Comparison of ENCODE assay signal across 15 mouse cellular contexts in the genomic region with DNA sequence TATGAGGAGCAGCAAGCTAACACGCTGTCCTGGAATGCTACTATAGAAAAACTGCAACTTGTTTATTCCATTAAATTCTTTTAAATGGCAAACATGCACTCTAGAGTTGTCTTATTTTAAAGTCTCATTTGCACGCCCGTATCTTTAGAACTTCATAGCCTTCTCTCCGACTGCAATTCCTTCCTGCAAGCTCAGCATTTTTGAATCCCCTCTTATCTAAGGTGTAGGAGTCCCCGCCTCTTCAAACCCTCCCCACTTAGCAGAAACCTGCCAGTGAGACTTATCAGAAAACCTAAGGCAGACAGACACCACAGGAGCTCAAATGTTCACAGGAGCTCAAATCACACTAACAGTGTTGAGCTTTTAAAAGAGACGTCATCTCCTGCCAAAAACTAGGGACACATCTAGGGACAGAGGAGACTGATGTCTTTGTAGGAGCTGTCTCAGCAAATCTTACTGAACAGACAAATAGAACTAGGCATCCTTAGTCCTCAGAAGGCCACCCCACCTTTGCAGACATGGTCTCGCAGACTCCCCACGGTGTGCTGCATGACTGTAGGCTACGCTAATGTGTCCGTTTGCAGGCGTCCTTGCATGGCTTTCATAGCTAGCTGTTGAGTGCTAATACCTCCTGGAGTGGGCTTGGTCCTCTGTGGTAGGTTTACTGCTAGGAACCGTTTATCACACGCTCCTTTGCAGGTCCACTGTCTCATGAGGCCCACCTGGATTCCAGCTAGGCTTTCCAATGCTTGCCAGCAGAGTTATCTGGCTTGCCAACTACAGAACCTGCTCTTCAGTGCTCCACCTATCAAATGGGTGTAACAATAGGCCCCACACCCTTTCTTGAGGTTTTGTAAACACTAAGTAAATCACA.
DNase-seq lines count a peak whose midpoint lies in the region; ATAC-seq and TF ChIP-seq lines count a peak whose summit lies in the region.
"Had no signal": no experiment of that assay in that cellular context is flagged by ENCODE, and none has a peak within 500 bp of the region (broad histone marks: within the 10 kb centered on the region; RNA-seq: fewer than 3 reads in every experiment).

No protein-coding gene starts in this region.

- H3K9me3 ChIP-seq in heart, embryonic 15.5 days (replicated peaks): no peaks in the 10 kb centered on the region
- H3K9me3 ChIP-seq in lung, embryonic 16.5 days (ENCODE audit: control insufficient read depth, low read length): no peaks in the 10 kb centered on the region
- H3K9me3 ChIP-seq: embryonic facial prominence, embryonic 15.5 days; forebrain, embryonic 13.5 days; liver, embryonic 15.5 days; midbrain, embryonic 12.5 days had no signal

- no peak for TF ChIP-seq CTCF in cortical plate, adult 2 months (IDR thresholded peaks at IDR 0.05; ENCODE audit: extremely low read depth, insufficient read depth, low read length)

- H3K27ac ChIP-seq in heart, embryonic 15.5 days: 0 out of 2 replicates have a peak overlapping the region, but pooled peaks have one; percentile 26
- no peak overlapping the region for H3K27ac ChIP-seq in lung, embryonic 16.5 days (ENCODE audit: low read length)
- 0 out of 2 replicates have a peak overlapping the region, but pooled peaks have one; percentile 2 for H3K27ac ChIP-seq in cortical plate, adult 2 months (ENCODE audit: insufficient read depth, low read length)
- H3K27ac ChIP-seq: embryonic facial prominence, embryonic 15.5 days; forebrain, embryonic 13.5 days; liver, embryonic 15.5 days; midbrain, embryonic 12.5 days had no signal

- H3K4me1 ChIP-seq in heart, embryonic 15.5 days (replicated peaks): peaks cover 31% of the 10 kb centered on the region
- H3K4me1 ChIP-seq in lung, embryonic 16.5 days (replicated peaks; ENCODE audit: control insufficient read depth, insufficient read depth, low read length): peaks cover 21% of the 10 kb centered on the region
- peaks cover 9% of the 10 kb centered on the region for H3K4me1 ChIP-seq in cortical plate, adult 2 months (ENCODE audit: control insufficient read depth, insufficient read depth, low read length)

- no peak overlapping the region for H3K9ac ChIP-seq in heart, embryonic 15.5 days
- no peak overlapping the region for H3K9ac ChIP-seq in lung, embryonic 16.5 days (ENCODE audit: low read length)
- H3K9ac ChIP-seq: embryonic facial prominence, embryonic 15.5 days; forebrain, embryonic 13.5 days; liver, embryonic 15.5 days; midbrain, embryonic 12.5 days had no signal

- WGBS in heart, embryonic 15.5 days: 51% methylated on average over 13 of the region's 13 CpGs
- 58% methylated on average over 13 of the region's 13 CpGs for WGBS in lung, embryonic 16.5 days

- no peak overlapping the region for H3K4me2 ChIP-seq in heart, embryonic 15.5 days
- H3K4me2 ChIP-seq in lung, embryonic 16.5 days (ENCODE audit: low read depth, low read length): no peak overlapping the region
- H3K4me2 ChIP-seq: embryonic facial prominence, embryonic 15.5 days; forebrain, embryonic 13.5 days; liver, embryonic 15.5 days; midbrain, embryonic 12.5 days had no signal

- intact Hi-C loops in heart, postnatal 10 days (cut with DNase I): loop anchor here (2.0 kb wide), 1 partner anchor 77 kb away; no protein-coding TSS in a partner anchor

- ATAC-seq in heart, embryonic 15.5 days (replicated peaks; ENCODE audit: insufficient number of reproducible peaks, insufficient read depth, low FRiP score, low read depth): no peak
- ATAC-seq in lung, embryonic 16.5 days (ENCODE audit: low read depth): peak; percentile 30; the same call in 1 of the 2 replicates
- peak; percentile 40; the same call in 1 of the 2 replicates for ATAC-seq in megakaryocyte progenitor cell, adult 5-6 weeks (replicated peaks; ENCODE audit: poor library complexity)
- no peak for ATAC-seq in megakaryocyte, adult 5-6 weeks (ENCODE audit: poor library complexity, severe bottlenecking)
- ATAC-seq: forebrain, embryonic 13.5 days; Patski had no signal

- H3K4me3 ChIP-seq in heart, embryonic 15.5 days: no peak overlapping the region
- no peak overlapping the region for H3K4me3 ChIP-seq in lung, embryonic 16.5 days (ENCODE audit: low read length)
- no peak overlapping the region for H3K4me3 ChIP-seq in cortical plate, adult 2 months (ENCODE audit: insufficient read depth, low read length)
- H3K4me3 ChIP-seq: embryonic facial prominence, embryonic 15.5 days; forebrain, embryonic 13.5 days; liver, embryonic 15.5 days; midbrain, embryonic 12.5 days had no signal

- DNase-seq in heart, postnatal 10 days: no peak
- no peak for DNase-seq in lung, postnatal 14 days
- DNase-seq: cerebellum, adult 11-12 months; left cerebral cortex, postnatal 4 days; right cerebral cortex, postnatal 4 days had no signal

- no peak for TF ChIP-seq POLR2A in cortical plate, adult 2 months (IDR thresholded peaks at IDR 0.05; ENCODE audit: extremely low read depth, insufficient read depth, low read length)

- no peaks in the 10 kb centered on the region for H3K36me3 ChIP-seq in heart, embryonic 15.5 days
- H3K36me3 ChIP-seq in lung, embryonic 16.5 days (ENCODE audit: control insufficient read depth, insufficient read depth, low read length): no peaks in the 10 kb centered on the region
- H3K36me3 ChIP-seq: embryonic facial prominence, embryonic 15.5 days; liver, embryonic 15.5 days; midbrain, embryonic 12.5 days had no signal

- H3K27me3 ChIP-seq in heart, embryonic 15.5 days: no peaks in the 10 kb centered on the region
- no peaks in the 10 kb centered on the region for H3K27me3 ChIP-seq in lung, embryonic 16.5 days (ENCODE audit: control insufficient read depth, insufficient read depth, low read depth, low read length)
- H3K27me3 ChIP-seq: embryonic facial prominence, embryonic 15.5 days; forebrain, embryonic 13.5 days; liver, embryonic 15.5 days; midbrain, embryonic 12.5 days; Patski had no signal

Comparison
In these comparisons a context has a peak if more than half of its experiments do, and no peak if none do; other contexts are left out.
1. ATAC-seq: peak in lung, embryonic 16.5 days (single experiment) and megakaryocyte progenitor cell, adult 5-6 weeks (single experiment); none in heart, embryonic 15.5 days (single experiment) and megakaryocyte, adult 5-6 weeks (single experiment).